Mouse (Mus musculus) gonadal fat pad, adult 2 months (tissue): ENCODE results near the gene Rab31. TPM values are rescaled to one million over a fixed set of nuclear protein-coding genes. Genes with fewer than 3 reads are reported as not detected.

Experiments used
- DNase-seq: peaks from one replicate; pipeline ENCODE4 v3.0.0-alpha.2; 2012; ENCODE audit warnings: low read depth
- polyA plus RNA-seq: library from polyadenylated mRNA; depleted of rRNA; stranded (reverse); fragments of >200 nt; gene quantifications from 2 replicates; pipeline ENCODE4 v1.2.3, GENCODE M21; 2012; rRNA removed

The Rab31 gene
- 15.9 and 19.4 TPM in 2 replicates for polyA plus RNA-seq

- DNase-seq, result no peak
Observed at GRCm38 (mm10) chr17:65771951-65772934, at the start of gene Rab31. Gene Rab31 (minus strand): TSS chr17:65772752.

GRCm38 (mm10) chr17:65820197-65820596, 47.6 kb upstream of the Rab31 start:
- DNase-seq, result no peak

GRCm38 (mm10) chr17:65813763-65814162, 41.2 kb upstream of the Rab31 start:
- DNase-seq, result no peak

- DNase-seq, result no peak
Observed at GRCm38 (mm10) chr17:65811032-65811431, 38.5 kb upstream of the Rab31 start.

- DNase-seq, result no peak
Observed at GRCm38 (mm10) chr17:65806416-65806815, 33.9 kb upstream of the Rab31 start.

GRCm38 (mm10) chr17:65805966-65806365, 33.4 kb upstream of the Rab31 start:
- no peak for DNase-seq

- no peak for DNase-seq
Observed at GRCm38 (mm10) chr17:65802026-65802425, 29.5 kb upstream of the Rab31 start.

- DNase-seq, result no peak
Observed at GRCm38 (mm10) chr17:65800451-65800850, 27.9 kb upstream of the Rab31 start.

GRCm38 (mm10) chr17:65799353-65799752, 26.8 kb upstream of the Rab31 start:
- no peak for DNase-seq

GRCm38 (mm10) chr17:65798446-65798845, 25.9 kb upstream of the Rab31 start:
- DNase-seq, result no peak

GRCm38 (mm10) chr17:65796056-65796455, 23.5 kb upstream of the Rab31 start:
- DNase-seq, result no peak

GRCm38 (mm10) chr17:65794096-65794850, 21.7 kb upstream of the Rab31 start:
- DNase-seq, result no peak

GRCm38 (mm10) chr17:65793307-65793930, 20.9 kb upstream of the Rab31 start:
- no peak for DNase-seq

- no peak for DNase-seq
Observed at GRCm38 (mm10) chr17:65791161-65791560, 18.6 kb upstream of the Rab31 start.

- DNase-seq, result no peak
Observed at GRCm38 (mm10) chr17:65789576-65789975, 17.0 kb upstream of the Rab31 start.

GRCm38 (mm10) chr17:65788542-65789291, 16.2 kb upstream of the Rab31 start:
- DNase-seq, result no peak

GRCm38 (mm10) chr17:65787261-65787660, 14.7 kb upstream of the Rab31 start:
- no peak for DNase-seq

GRCm38 (mm10) chr17:65786225-65786624, 13.7 kb upstream of the Rab31 start:
- no peak for DNase-seq

GRCm38 (mm10) chr17:65785707-65786106, 13.2 kb upstream of the Rab31 start:
- no peak for DNase-seq

- no peak for DNase-seq
Observed at GRCm38 (mm10) chr17:65784610-65785140, 12.1 kb upstream of the Rab31 start.
